ENCODE assay signal across 8 mouse cellular contexts in genomic region chr9:95558726-95559058, GRCm38 (mm10). TPM values are rescaled to one million over a fixed set of nuclear protein-coding genes. Genes with fewer than 3 reads are reported as not detected.
DNase-seq lines count a peak whose midpoint lies in the region; ATAC-seq and TF ChIP-seq lines count a peak whose summit lies in the region.

No protein-coding gene starts in this region.

- peaks cover 94% of the 10 kb centered on the region for H3K27me3 ChIP-seq in lung, embryonic 15.5 days
- H3K27me3 ChIP-seq in forebrain, embryonic 10.5 days (ENCODE audit: poor library complexity, severe bottlenecking): peaks cover 90% of the 10 kb centered on the region
- peaks cover 90% of the 10 kb centered on the region for H3K27me3 ChIP-seq in limb, embryonic 10.5 days (ENCODE audit: low read depth, poor library complexity, severe bottlenecking)

- ATAC-seq in lung, embryonic 15.5 days (ENCODE audit: borderline replicate concordance, extremely low read depth, low FRiP score, low TSS enrichment): no peak
- ATAC-seq in megakaryocyte-erythroid progenitor cell, adult 5-6 weeks (replicated peaks; ENCODE audit: low FRiP score, low TSS enrichment, poor library complexity, severe bottlenecking): no peak

- H3K9ac ChIP-seq in lung, embryonic 15.5 days: no peak overlapping the region

- DNase-seq in lung, postnatal 4 days: no peak
- peak; percentile 22 for DNase-seq in forebrain, embryonic 10.5 days (ENCODE audit: extremely low spot score, low spot score)
- DNase-seq in limb, embryonic 10.5 days (ENCODE audit: low spot score): no peak
- DNase-seq in embryo, embryonic 9.5 days (ENCODE audit: extremely low spot score): no peak
- no peak for DNase-seq in B cell, adult 2 months

- peaks cover 12% of the 10 kb centered on the region for H3K4me1 ChIP-seq in lung, embryonic 15.5 days
- peaks cover 20% of the 10 kb centered on the region for H3K4me1 ChIP-seq in forebrain, embryonic 10.5 days
- peaks cover 16% of the 10 kb centered on the region for H3K4me1 ChIP-seq in limb, embryonic 10.5 days
- peaks cover 12% of the 10 kb centered on the region for H3K4me1 ChIP-seq in olfactory bulb, adult 2 months (ENCODE audit: control insufficient read depth, insufficient read depth, low read length)

- WGBS in lung, embryonic 15.5 days: 7% methylated on average over 11 of the region's 11 CpGs
- WGBS in forebrain, embryonic 10.5 days: 10% methylated on average over 11 of the region's 11 CpGs
- 14% methylated on average over 11 of the region's 11 CpGs for WGBS in limb, embryonic 10.5 days
- 8% methylated on average over 11 of the region's 11 CpGs for WGBS in olfactory bulb, adult 2 months

- H3K36me3 ChIP-seq in lung, embryonic 15.5 days: no peaks in the 10 kb centered on the region
- no peaks in the 10 kb centered on the region for H3K36me3 ChIP-seq in forebrain, embryonic 10.5 days (replicated peaks)
- H3K36me3 ChIP-seq in limb, embryonic 10.5 days: no peaks in the 10 kb centered on the region

- no peak for TF ChIP-seq CTCF in olfactory bulb, adult 2 months (IDR thresholded peaks at IDR 0.05; ENCODE audit: insufficient read depth, low read depth, low read length)

- H3K9me3 ChIP-seq in lung, embryonic 15.5 days: no peaks in the 10 kb centered on the region
- H3K9me3 ChIP-seq in forebrain, embryonic 10.5 days: no peaks in the 10 kb centered on the region
- no peaks in the 10 kb centered on the region for H3K9me3 ChIP-seq in limb, embryonic 10.5 days (replicated peaks)

- TF ChIP-seq POLR2A in olfactory bulb, adult 2 months (IDR thresholded peaks at IDR 0.05; ENCODE audit: insufficient read depth, low read depth, low read length): no peak

- H3K27ac ChIP-seq in lung, embryonic 15.5 days: no peak overlapping the region
- H3K27ac ChIP-seq in forebrain, embryonic 10.5 days: no peak overlapping the region
- no peak overlapping the region for H3K27ac ChIP-seq in limb, embryonic 10.5 days
- no peak overlapping the region for H3K27ac ChIP-seq in olfactory bulb, adult 2 months (ENCODE audit: insufficient read depth, low read depth, low read length)

- H3K4me2 ChIP-seq in lung, embryonic 15.5 days: peak overlapping the region; percentile 98

- peak overlapping the region; percentile 63 for H3K4me3 ChIP-seq in lung, embryonic 15.5 days
- peak overlapping the region; percentile 71 for H3K4me3 ChIP-seq in forebrain, embryonic 10.5 days
- H3K4me3 ChIP-seq in limb, embryonic 10.5 days: peak overlapping the region; percentile 68
- H3K4me3 ChIP-seq in olfactory bulb, adult 2 months (ENCODE audit: insufficient read depth, low read depth, low read length): peak overlapping the region; percentile 93

RNA-seq across cellular contexts. Expression of gene Paqr9, which starts 0.8 kb away (rescaled TPM):
- polyA plus RNA-seq in lung, embryonic 15.5 days (2015; fragmentation: Nextera tagmentation; extraction: Ambion mirVana): 0.12 and 0.13 TPM in 2 replicates
- 0.07 and 0.12 TPM in 2 replicates for polyA plus RNA-seq in forebrain, embryonic 10.5 days (2016; fragmentation: Nextera tagmentation; extraction: Ambion mirVana)
- polyA plus RNA-seq in limb, embryonic 10.5 days (2016; fragmentation: Nextera tagmentation; extraction: Ambion mirVana): 0.09 and 0.10 TPM in 2 replicates
- not detected in 2 replicates for polyA plus RNA-seq in olfactory bulb, adult 2 months (2012; ENCODE audit: insufficient read depth, insufficient read length, low replicate concordance, missing spikeins)
- total RNA-seq in megakaryocyte-erythroid progenitor cell, adult 5-6 weeks (2014; fragmentation: Nextera tagmentation): 31.8 and 38.8 TPM in 2 replicates
- 18.1 and 22.1 TPM in 2 replicates for total RNA-seq in megakaryocyte-erythroid progenitor cell, adult 5-6 weeks (2017)

RNA-seq across cellular contexts. Expression of gene U2surp, which starts 46.9 kb away (rescaled TPM):
- 126 and 127 TPM in 2 replicates for polyA plus RNA-seq in lung, embryonic 15.5 days (2015; fragmentation: Nextera tagmentation; extraction: Ambion mirVana)
- polyA plus RNA-seq in forebrain, embryonic 10.5 days (2016; fragmentation: Nextera tagmentation; extraction: Ambion mirVana): 142 and 152 TPM in 2 replicates
- 124 and 130 TPM in 2 replicates for polyA plus RNA-seq in limb, embryonic 10.5 days (2016; fragmentation: Nextera tagmentation; extraction: Ambion mirVana)
- polyA plus RNA-seq in olfactory bulb, adult 2 months (2012; ENCODE audit: insufficient read depth, insufficient read length, low replicate concordance, missing spikeins): 129 TPM in 1 of 2 replicates, not detected in the other
- total RNA-seq in megakaryocyte-erythroid progenitor cell, adult 5-6 weeks (2014; fragmentation: Nextera tagmentation): 96.6 and 116 TPM in 2 replicates
- total RNA-seq in megakaryocyte-erythroid progenitor cell, adult 5-6 weeks (2017): 251 and 271 TPM in 2 replicates
